Mouse (Mus musculus): ENCODE measurements around the gene Gm45140.

The Gm45140 gene

GRCm38 (mm10) chr6:87845031-87845695 is 9.6 kb upstream of the Gm45140 start:
- no peak for DNase-seq (ENCODE audit: low read depth)

DNA sequence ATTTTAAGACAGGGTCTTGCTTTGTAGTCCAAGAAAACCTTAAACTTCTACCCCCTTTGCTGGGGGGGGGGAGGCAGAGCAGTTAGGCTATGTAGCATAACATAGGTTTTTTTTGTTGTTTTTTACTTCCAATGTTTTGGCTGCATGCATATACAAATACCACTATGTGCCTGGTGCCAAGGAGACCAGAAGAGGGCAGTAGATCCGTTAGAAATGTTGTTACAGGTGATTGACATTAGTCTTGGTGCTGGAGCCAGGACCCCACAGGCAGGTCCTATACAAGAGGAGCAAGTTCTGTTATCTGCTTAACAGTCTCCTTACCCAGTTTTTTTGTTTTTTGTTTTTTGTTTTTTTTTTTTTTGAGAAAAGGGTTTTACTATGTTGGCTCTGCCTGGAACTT is 6.7 kb upstream of the Gm45140 start:
- DNase-seq (ENCODE audit: low read depth) = no peak

DNA sequence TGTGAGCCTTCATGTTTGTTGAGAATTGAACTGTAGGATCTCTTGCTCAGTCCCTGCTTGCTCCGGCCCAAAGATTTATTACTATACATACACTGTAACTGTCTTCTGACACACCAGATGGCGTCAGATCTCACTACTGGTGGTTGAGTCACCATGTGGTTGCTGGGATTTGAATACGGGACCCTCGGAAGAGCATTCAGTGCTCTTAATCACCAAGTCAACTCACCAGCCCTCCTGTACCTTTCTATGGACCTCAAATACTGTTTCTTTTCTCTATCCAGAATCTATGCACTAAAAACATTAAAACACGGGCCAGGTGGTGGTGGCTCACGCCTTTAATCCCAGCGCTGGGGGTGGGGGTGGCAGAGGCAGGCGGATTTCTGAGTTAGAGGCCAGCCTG is 6.0 kb upstream of the Gm45140 start:
- DNase-seq (ENCODE audit: low read depth) = no peak

- DNase-seq (ENCODE audit: low read depth) = no peak
Measured at GRCm38 (mm10) chr6:87839797-87840341, 4.3 kb upstream of the Gm45140 start.

- peak; percentile 99 for DNase-seq (ENCODE audit: low read depth)
Measured at GRCm38 (mm10) chr6:87838551-87839197, 3.1 kb upstream of the Gm45140 start, which contains the start of gene Isy1. TSS of gene Isy1 (minus strand) at chr6:87838798.

- DNase-seq (ENCODE audit: low read depth) = no peak
Measured at GRCm38 (mm10) chr6:87820366-87820765, 15.2 kb downstream of the Gm45140 start.

DNA sequence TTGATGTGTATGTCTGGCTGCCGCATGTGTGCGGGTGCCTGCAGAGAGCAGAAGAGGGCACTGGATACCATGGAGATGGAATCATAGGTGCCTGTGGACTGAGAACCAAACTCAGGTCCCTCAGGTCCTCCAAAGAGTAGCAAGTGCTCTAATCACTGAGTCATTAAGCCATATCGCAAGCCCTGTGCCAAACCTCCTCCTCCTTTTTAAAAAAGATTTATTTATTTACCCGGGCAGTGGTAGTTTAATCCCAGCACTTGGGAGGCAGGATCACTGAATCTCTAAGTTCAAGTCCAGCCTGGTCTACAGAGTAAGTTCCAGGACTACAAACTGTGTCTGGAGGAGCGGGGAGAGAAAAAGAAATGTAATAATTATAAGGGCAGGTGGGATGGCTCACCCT is 21.1 kb downstream of the Gm45140 start:
- no peak for DNase-seq (ENCODE audit: low read depth)

DNA sequence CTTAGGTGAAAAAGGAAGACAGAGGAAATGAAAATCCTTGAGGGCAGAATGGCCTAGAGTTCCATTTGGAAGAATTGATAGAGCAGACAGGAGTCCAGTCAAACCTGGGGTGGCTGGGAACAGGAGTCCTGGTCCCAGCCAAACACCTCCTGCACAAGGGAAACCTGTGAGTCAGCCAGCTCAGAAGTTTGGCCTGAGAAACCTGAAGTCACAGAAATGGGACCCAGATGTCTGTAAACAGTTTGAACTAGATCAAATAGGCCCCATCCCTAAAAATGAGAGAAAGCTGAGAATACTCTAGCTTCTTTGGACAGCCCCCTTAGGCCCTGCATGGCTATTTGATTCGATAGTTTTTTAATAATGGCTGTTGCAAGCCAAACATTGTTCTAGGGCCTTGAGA is 22.9 kb downstream of the Gm45140 start:
- no peak for DNase-seq (ENCODE audit: low read depth)

GRCm38 (mm10) chr6:87811675-87812338 is 23.8 kb downstream of the Gm45140 start, which contains the start of gene Rab43:
TSS of gene Rab43 (minus strand) at chr6:87812164.
- DNase-seq (ENCODE audit: low read depth) = peak; percentile 79

GRCm38 (mm10) chr6:87810713-87811669 is 24.6 kb downstream of the Gm45140 start:
- DNase-seq (ENCODE audit: low read depth) = no peak

DNA sequence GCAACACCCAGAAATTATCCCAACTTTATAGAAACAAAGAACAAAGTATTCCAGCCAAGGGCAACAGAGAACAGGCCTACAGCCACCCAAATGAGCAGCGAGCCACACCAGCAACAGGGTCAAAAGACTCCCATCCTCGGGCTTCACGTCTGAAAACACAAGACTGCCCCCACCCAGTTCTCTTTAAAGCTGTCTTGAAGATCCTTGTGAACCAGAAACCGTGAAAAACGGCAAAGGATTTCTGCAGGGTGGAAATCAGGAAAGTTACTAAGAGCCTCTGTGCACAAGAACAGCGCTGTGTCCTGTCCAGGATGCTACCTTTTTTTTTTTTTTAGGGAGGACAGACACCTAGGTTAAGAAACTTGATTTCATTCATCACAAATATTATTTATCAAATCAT is 25.3 kb downstream of the Gm45140 start:
- no peak for DNase-seq (ENCODE audit: low read depth)

GRCm38 (mm10) chr6:87809651-87810161 is 25.9 kb downstream of the Gm45140 start:
- no peak for DNase-seq (ENCODE audit: low read depth)

GRCm38 (mm10) chr6:87809144-87809543 is 26.5 kb downstream of the Gm45140 start:
- no peak for DNase-seq (ENCODE audit: low read depth)

GRCm38 (mm10) chr6:87808521-87808920 is 27.1 kb downstream of the Gm45140 start:
- no peak for DNase-seq (ENCODE audit: low read depth)

- no peak for DNase-seq (ENCODE audit: low read depth)
Measured at GRCm38 (mm10) chr6:87807735-87808440, 27.7 kb downstream of the Gm45140 start.

- no peak for DNase-seq (ENCODE audit: low read depth)
Measured at GRCm38 (mm10) chr6:87806857-87807256, 28.7 kb downstream of the Gm45140 start.

GRCm38 (mm10) chr6:87806028-87806427 is 29.6 kb downstream of the Gm45140 start:
- DNase-seq (ENCODE audit: low read depth) = no peak

GRCm38 (mm10) chr6:87805448-87805847 is 30.1 kb downstream of the Gm45140 start:
- no peak for DNase-seq (ENCODE audit: low read depth)

GRCm38 (mm10) chr6:87804886-87805285 is 30.7 kb downstream of the Gm45140 start:
- DNase-seq (ENCODE audit: low read depth) = no peak

- no peak for DNase-seq (ENCODE audit: low read depth)
Measured at GRCm38 (mm10) chr6:87804036-87804435, 31.6 kb downstream of the Gm45140 start.

DNA sequence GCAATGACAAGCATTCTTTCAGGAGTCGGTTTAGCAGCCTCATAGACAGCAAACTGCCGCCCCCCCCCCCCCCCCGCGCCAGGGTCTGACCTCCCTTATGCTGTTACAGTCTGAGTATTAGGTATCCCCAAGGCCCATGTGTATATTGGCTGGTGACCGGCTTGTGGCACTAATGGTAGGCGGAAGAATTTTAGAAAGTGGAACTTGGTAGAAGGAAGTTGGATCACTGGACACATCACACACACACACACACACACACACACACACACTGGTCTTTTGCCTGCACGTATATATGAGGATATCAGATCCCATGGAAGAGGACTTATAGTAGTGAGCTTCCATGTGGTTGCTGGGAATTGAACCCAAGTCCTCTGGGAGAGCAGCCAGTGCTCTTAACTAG is 33.1 kb downstream of the Gm45140 start:
- no peak for DNase-seq (ENCODE audit: low read depth)
